Mouse (Mus musculus) erythroblast, embryonic 14.5 days (primary cell): ENCODE results near the gene Itgad. TPM values are rescaled to one million over a fixed set of nuclear protein-coding genes. Genes with fewer than 3 reads are reported as not detected.

Experiments used
- H3K27me3 ChIP-seq: 2 replicates; pipeline ENCODE4 v1.6.1; 2012; ENCODE audit warnings: inconsistent platforms; ENCODE audit not compliant: control insufficient read depth
- H3K36me3 ChIP-seq: 2 replicates; pipeline ENCODE4 v1.6.1; 2012; ENCODE audit warnings: mild to moderate bottlenecking, inconsistent platforms; ENCODE audit not compliant: control insufficient read depth
- H3K4me1 ChIP-seq: 2 replicates; pipeline ENCODE4 v1.6.1; 2012; ENCODE audit warnings: inconsistent platforms; ENCODE audit not compliant: control insufficient read depth
- H3K4me3 ChIP-seq: replicated peaks from 2 replicates; pipeline ENCODE3; 2012; ENCODE audit warnings: moderate library complexity, mild to moderate bottlenecking, inconsistent platforms
- H3K9me3 ChIP-seq: 2 replicates; pipeline ENCODE4 v1.6.1; 2012; ENCODE audit warnings: low read length, inconsistent platforms, mixed read lengths; ENCODE audit not compliant: control insufficient read depth
- GATA1 ChIP-seq: IDR thresholded peaks from 2 replicates; pipeline ENCODE4 v1.6.1; 2012; ENCODE audit warnings: low read length, inconsistent platforms, mixed read lengths
- TAL1 ChIP-seq: IDR thresholded peaks from 3 replicates; pipeline ENCODE4 v1.6.1; 2012; ENCODE audit warnings: low read length, inconsistent platforms, mixed read lengths
- polyA plus RNA-seq: library from polyadenylated mRNA; stranded (reverse); fragments of >175 nt; gene quantifications from 2 replicates; pipeline ENCODE4 v1.2.3, GENCODE M21; 2012

The Itgad gene
- polyA plus RNA-seq, 1 experiment = not detected

DNA sequence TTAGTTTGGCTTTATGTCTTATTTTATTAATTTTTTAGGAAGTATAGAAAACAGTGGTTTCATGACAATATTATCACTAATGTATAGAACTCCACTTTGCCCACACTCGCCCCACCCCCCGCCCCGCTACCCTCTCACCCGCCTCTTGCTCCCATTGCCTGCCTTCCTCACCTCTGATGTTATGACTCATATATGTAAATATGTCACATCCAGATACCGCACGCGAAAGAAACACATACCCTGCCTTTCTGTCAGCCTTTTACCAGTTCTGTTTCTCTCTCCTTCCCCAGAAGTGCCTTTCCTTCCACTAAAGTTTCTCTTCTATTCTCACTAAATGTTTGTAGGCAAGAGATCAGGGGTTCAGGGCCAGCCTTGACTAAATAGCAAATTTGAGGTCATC is 12.2 kb downstream of the Itgad start:
- no peaks in the 10 kb centered on the region for H3K27me3 ChIP-seq
- H3K4me1 ChIP-seq = no peaks in the 10 kb centered on the region
- H3K9me3 ChIP-seq = no peaks in the 10 kb centered on the region
- no peak for TF ChIP-seq TAL1
- TF ChIP-seq GATA1 = no peak
- no peak overlapping the region for H3K4me3 ChIP-seq
- H3K36me3 ChIP-seq = no peaks in the 10 kb centered on the region

DNA sequence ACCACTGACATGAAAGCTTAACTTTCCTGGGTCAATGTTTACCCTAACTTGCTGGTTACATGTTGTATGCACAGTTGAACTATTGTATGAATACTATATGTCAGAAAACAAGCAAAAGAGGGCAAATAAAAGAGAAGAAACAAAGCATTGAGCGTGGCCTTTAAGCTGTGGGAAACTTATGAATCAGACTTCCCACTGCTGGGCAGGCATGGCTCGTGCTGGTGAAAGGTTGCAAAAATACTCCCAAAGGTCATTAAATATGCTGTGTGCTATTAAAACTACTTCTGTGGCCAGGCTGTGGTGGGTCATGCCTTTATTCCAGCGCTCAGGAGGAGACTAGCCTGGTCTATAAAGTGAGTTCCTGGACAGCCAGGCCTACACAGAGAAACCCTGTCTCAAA is 15.8 kb downstream of the Itgad start:
- no peaks in the 10 kb centered on the region for H3K36me3 ChIP-seq
- no peaks in the 10 kb centered on the region for H3K27me3 ChIP-seq
- TF ChIP-seq GATA1 (no peak), TAL1 (no peak)
- H3K4me3 ChIP-seq = no peak overlapping the region
- H3K4me1 ChIP-seq = no peaks in the 10 kb centered on the region
- no peaks in the 10 kb centered on the region for H3K9me3 ChIP-seq

DNA sequence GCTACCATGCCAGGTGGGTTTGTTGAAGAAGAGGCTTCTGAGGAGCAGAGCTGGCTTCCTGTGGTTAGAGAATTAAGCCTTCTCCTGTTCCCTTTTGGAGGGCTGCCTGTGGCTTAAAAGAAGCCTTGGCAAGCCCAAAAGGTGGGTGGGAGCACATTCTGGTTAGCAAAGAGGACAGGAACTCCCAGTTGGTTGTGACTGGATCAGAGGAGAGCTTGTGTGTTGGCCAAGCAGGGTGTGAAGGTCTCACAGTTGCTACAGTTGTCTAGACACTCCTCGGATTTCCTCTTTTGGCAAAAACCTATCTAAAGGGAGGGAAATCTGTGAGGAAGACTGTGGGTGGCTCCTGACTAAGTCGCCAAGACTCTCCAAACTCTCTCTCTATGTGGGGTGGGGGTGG is 24.2 kb downstream of the Itgad start:
- Histone ChIP-seq H3K36me3 (no peaks in the 10 kb centered on the region), H3K4me3 (no peak overlapping the region), H3K4me1 (no peaks in the 10 kb centered on the region), H3K27me3 (no peaks in the 10 kb centered on the region), H3K9me3 (no peaks in the 10 kb centered on the region)
- TF ChIP-seq GATA1 = no peak
- TF ChIP-seq TAL1 = no peak

DNA sequence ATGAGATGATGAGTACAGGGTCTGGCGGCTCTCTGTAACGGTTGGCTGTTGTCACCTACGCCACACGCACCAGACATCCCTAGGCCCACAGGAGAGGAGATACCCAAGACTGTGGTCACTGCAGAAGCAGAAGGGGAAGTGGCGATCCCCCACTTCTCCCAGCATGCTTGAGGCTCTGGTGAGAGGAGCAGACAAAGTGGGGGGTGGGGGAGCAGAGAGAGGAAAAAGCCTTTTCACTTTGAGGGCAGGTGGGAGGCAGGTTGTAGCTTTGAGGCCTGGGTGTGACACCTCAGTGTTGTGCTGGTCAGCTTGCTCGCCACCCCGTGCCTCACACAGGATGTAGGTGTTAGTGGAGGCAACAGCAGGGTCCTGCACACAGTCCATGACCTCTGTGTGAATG is 25.9 kb downstream of the Itgad start:
- no peaks in the 10 kb centered on the region for H3K36me3 ChIP-seq
- H3K27me3 ChIP-seq = no peaks in the 10 kb centered on the region
- H3K4me3 ChIP-seq = no peak overlapping the region
- H3K9me3 ChIP-seq = no peaks in the 10 kb centered on the region
- no peaks in the 10 kb centered on the region for H3K4me1 ChIP-seq
- TF ChIP-seq GATA1 (no peak), TAL1 (no peak)

DNA sequence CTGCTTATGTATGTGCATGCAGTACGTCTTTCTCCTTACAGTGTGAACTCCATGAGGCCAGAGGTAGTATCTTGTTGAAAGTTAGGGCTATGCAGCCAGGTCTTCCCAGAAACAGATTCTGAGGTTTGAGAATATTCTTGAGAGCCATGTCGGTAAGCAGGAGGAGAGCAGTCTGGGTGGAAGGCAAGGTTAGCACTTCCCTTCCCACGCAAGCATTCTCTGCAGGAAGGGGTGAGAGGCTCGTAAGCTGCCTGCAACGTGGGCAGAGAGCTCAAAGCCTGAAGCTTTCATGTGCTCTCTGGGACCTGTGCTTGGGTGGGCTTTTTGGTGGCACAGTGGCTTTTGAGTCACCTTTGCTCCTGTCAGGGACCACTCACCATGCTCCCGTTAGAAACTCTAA is 26.4 kb downstream of the Itgad start:
- Histone ChIP-seq H3K27me3 (no peaks in the 10 kb centered on the region), H3K4me1 (no peaks in the 10 kb centered on the region), H3K36me3 (no peaks in the 10 kb centered on the region), H3K9me3 (no peaks in the 10 kb centered on the region), H3K4me3 (no peak overlapping the region)
- TF ChIP-seq GATA1 = no peak
- TF ChIP-seq TAL1 = no peak

DNA sequence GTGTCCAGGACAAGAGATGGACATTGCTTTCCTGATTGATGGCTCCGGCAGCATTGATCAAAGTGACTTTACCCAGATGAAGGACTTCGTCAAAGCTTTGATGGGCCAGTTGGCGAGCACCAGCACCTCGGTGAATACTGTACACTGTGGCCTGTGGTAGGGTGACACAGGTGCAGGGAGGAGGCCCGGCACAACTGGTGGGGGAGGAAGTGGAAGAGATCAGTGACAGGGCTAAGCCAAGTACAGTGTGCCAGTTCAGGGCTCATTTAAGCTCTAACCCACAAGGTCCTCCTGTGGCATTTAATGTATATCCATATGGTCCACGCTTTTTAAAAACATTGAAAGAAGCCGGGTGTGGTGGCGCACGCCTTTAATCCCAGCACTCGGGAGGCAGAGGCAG is 27.5 kb downstream of the Itgad start:
- Histone ChIP-seq H3K36me3 (no peaks in the 10 kb centered on the region), H3K27me3 (no peaks in the 10 kb centered on the region), H3K4me3 (no peak overlapping the region), H3K9me3 (no peaks in the 10 kb centered on the region), H3K4me1 (no peaks in the 10 kb centered on the region)
- TF ChIP-seq TAL1 = no peak

DNA sequence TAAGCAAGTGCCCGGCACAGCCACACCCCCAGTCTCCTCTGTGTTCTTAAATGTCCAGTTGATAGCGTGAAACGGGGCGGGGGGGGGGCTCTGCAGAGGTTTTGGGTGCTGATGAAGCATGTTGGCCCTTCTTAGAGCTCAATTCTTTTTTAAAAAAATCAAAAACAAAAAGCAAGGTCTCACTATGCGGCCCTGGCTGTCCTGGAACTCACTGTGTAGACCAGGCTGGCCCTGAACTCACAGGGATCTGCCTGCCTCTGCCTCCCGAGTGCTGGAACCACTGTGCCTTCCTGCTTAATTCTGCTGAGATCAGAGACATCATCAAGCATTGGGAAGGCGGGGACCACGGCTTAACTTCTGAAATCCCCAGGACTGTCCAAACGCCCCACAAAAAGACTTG is 47.4 kb downstream of the Itgad start:
- no peaks in the 10 kb centered on the region for H3K4me1 ChIP-seq
- no peaks in the 10 kb centered on the region for H3K27me3 ChIP-seq
- no peak overlapping the region for H3K4me3 ChIP-seq
- no peaks in the 10 kb centered on the region for H3K36me3 ChIP-seq
- no peaks in the 10 kb centered on the region for H3K9me3 ChIP-seq
- TF ChIP-seq TAL1 (no peak), GATA1 (no peak)

DNA sequence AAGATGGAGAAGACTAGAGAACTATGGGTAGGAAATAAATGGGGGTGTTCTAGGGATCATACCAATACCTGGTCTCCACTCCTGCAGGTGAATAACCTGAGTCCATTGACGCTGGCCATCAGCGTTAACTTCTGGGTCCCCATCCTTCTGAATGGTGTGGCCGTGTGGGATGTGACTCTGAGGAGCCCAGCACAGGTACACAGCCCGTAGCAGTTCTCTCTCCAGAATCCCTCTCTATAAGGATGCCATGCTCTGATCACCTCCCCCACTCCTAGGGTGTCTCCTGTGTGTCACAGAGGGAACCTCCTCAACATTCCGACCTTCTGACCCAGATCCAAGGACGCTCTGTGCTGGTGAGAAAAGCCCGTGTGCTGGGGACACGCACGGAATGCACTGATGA is 48.9 kb downstream of the Itgad start:
- Histone ChIP-seq H3K27me3 (no peaks in the 10 kb centered on the region), H3K9me3 (no peaks in the 10 kb centered on the region), H3K36me3 (no peaks in the 10 kb centered on the region), H3K4me3 (no peak overlapping the region), H3K4me1 (no peaks in the 10 kb centered on the region)
- no peak for TF ChIP-seq TAL1
- TF ChIP-seq GATA1 = no peak

DNA sequence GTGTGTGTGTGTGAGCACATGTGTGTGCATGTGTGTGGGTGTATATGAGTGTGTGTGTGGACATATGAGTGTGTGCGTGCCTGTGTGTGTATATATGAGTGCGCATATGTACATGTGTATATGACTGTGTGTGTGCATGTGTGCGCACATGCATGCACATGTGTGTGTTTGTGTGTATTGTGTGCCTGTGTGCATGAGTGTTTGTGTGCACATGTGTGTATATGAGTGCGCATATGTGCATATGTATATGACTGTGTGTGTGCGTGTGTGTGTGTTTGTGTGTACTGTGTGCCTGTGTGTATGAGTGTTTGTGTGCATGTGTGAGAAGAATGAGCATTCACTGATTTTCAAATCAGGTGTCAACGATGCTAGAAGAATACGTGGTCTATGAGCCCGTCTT is 50.0 kb downstream of the Itgad start:
- TF ChIP-seq TAL1 = no peak
- TF ChIP-seq GATA1 = no peak

DNA sequence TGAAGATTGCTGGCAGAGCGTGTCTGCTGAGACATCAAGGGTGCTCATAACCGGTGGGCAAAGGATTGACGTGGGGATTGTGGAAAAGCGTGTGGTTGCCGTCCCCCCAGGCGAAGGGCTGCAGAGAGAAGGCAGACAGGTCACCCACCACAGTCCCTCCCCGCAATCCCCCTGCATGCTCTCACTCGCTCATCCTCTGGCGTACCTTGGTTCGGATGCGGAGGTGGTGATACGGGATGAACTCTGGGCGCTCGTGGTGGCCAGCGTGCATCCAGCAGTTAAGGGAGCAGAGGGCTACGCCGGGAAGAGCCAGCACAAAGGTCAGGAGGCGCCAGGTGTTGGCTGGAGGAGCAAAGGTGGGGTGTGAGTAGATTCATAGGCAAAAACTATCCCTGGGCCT is 51.5 kb downstream of the Itgad start:
- no peak overlapping the region for H3K4me3 ChIP-seq
- TF ChIP-seq TAL1 (no peak), GATA1 (no peak)
- no peaks in the 10 kb centered on the region for H3K9me3 ChIP-seq
- H3K27me3 ChIP-seq = no peaks in the 10 kb centered on the region
- no peaks in the 10 kb centered on the region for H3K36me3 ChIP-seq
- no peaks in the 10 kb centered on the region for H3K4me1 ChIP-seq

More for the DNA sequence above, 50.0 kb downstream of the Itgad start:
- Histone ChIP-seq H3K27me3 (no peaks in the 10 kb centered on the region), H3K36me3 (no peaks in the 10 kb centered on the region), H3K4me1 (no peaks in the 10 kb centered on the region), H3K9me3 (no peaks in the 10 kb centered on the region), H3K4me3 (no peak overlapping the region)

DNA sequence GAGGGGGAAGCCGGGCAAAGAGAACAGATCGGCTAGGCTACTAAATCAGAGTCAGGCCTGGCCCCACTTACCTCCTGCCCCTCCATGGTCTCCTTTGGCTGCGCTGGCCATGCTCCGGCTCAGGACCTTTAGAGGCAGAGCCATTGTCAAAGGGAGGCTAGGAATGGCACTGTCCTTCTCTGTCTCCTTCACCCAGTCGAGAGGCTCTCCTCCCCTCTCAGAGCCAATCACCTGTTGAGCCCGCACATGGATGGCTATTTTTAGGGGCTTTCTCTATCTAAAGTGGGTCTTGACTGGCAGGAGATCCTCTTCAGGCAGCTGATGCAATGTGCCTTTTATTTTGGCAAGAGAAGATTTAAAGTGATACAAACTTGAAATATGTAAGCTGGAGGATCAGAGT is 52.0 kb downstream of the Itgad start, which contains the start of gene Cox6a2:
Gene Cox6a2 (minus strand): TSS at position 236 of the 400 bp plus-strand sequence.
- no peak for TF ChIP-seq GATA1
- Histone ChIP-seq H3K9me3 (no peaks in the 10 kb centered on the region), H3K27me3 (no peaks in the 10 kb centered on the region), H3K4me1 (no peaks in the 10 kb centered on the region), H3K4me3 (no peak within 1 kb of the TSS), H3K36me3 (no peaks in the 10 kb centered on the region)
